Mouse (Mus musculus) heart, adult 8-10 months (tissue): ENCODE data around the gene Slc25a43. TPM values are rescaled to one million over a fixed set of nuclear protein-coding genes. Genes with fewer than 3 reads are reported as not detected.

Experiments
- DNase-seq: peaks from one replicate; pipeline ENCODE4 v3.0.0; 2022; ENCODE audit warnings: low spot score
- total RNA-seq, 4 experiments: library from RNA; stranded (reverse); gene quantifications; 2 replicates each; pipeline ENCODE4 v1.2.4; 2022

Slc25a43 gene
- total RNA-seq = under 1 TPM in 1 of 4 experiments, not detected in 3; 0.53 TPM

DNA sequence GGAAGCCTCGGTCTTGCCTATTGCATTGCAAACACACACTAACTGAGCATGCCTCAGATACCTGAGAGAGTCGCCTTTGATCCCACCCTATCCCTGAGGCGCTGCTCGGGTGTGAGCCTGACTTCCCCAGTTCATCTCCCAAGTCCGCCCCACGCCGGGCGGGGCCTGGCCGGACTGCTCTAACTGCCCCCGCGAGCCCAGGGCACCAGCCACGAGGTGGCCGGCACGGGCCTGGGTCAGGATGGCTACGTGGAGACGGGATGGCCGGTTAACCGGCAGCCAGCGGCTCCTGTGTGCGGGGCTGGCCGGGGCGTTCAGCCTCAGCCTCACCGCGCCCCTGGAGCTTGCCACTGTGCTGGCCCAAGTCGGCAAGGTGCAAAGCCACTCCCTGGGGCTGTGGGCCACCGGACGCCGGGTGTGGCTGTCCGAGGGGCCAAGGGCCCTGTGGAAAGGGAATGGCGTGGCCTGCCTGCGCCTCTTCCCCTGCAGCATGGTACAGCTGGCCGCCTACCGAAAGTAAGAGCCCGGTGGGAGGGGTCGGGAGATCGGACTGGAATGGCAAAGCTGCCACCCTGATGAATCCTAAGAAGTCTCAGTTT is at the start of gene Slc25a43:
TSS of gene Slc25a43 (plus strand) at position 157 of the 599 bp plus-strand sequence.
- DNase-seq = no peak

GRCm38 (mm10) chrX:36740124-36740951 is 3.1 kb upstream of the Slc25a43 start:
- DNase-seq = no peak

DNA sequence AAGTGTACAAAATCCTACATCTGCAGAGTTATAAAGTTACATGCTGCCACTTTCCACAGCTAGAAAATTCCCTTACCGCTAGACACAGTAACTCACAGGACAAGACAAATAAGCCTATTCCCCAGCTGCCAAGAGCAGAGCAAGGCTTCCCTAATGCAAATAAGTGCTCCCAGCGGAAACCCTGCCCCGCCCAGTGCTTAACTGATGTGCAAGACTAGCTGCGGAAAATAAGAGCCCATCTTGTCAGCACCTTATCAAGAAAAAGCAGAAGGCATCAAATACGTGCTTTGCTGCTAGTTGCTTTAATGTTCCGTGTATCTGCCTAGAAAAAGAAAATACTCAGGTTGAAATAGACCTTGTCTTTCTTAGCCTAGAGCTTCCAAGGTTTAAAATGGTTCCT is 2.2 kb upstream of the Slc25a43 start:
- no peak for DNase-seq

GRCm38 (mm10) chrX:36742744-36743143 is 715 bp upstream of the Slc25a43 start:
- no peak for DNase-seq

DNA sequence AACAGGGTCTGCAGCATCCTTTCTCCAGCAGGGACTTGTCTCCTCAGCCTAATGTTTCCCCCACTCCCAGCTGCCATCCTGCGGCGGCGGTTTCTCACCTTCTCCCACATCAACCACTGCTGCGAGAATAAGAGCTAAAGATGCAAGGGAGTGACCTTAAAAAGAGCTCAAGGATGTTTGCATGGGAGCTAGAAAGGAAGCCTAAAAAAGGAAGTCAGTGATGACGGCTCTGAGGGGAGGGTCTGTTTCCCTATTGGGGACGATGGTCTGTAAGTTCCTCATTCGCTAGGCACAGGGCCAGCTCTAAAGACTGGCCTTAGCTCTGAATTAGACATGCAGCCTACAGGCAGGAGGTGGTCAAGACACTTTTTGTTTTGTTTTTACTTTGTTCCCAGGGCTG is 1.3 kb downstream of the Slc25a43 start:
- DNase-seq = peak; percentile 30

- DNase-seq = no peak
Measured at GRCm38 (mm10) chrX:36745333-36745732, 1.9 kb downstream of the Slc25a43 start.

GRCm38 (mm10) chrX:36746789-36747188 is 3.3 kb downstream of the Slc25a43 start:
- no peak for DNase-seq

GRCm38 (mm10) chrX:36748573-36748972 is 5.1 kb downstream of the Slc25a43 start:
- no peak for DNase-seq

DNA sequence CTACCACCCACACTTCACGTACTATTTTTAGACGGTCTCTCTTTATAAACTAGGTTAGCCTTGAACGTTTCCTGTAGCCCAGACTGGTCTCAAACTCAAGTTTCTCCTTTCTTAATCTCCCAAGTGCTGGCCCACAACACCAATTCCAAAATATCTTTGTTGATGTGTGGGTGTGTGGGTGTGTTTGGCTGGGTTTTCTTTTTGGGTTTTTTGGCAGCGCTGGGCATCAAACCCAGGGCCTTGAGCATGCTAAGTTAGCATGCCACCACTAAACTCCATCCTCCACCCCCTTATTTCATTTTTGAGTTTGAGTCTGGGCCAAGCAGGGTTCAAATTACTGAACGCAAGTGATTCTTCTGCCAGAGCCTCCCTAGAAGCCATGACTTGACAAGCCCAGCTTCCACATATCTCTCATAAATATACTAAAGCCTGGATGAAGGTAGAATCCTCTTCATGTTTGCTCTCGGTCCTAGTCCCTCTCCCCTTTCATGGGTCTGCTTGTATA is 5.9 kb downstream of the Slc25a43 start:
- no peak for DNase-seq

GRCm38 (mm10) chrX:36750591-36750990 is 7.1 kb downstream of the Slc25a43 start:
- no peak for DNase-seq

DNA sequence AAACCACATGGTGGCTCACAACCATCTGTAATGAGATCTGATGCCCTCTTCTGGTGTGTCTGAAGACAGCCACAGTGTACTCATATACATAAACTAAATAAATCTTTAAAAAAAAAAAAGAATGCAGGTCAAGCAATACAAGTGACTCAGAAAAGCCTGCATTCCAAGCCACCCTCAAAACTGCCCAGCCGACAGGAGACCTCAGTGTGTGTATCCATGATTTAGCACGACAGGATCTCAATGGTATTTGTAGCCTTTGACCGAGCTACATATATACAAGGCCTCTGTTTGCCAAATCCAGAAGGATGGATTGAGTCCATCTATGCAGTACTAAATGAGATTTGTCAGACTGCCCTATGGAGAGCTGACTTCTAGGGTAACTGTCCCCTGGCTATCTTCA is 9.1 kb downstream of the Slc25a43 start:
- DNase-seq = no peak

- no peak for DNase-seq
Measured at GRCm38 (mm10) chrX:36757796-36758472, 14.5 kb downstream of the Slc25a43 start.

GRCm38 (mm10) chrX:36758566-36758965 is 15.1 kb downstream of the Slc25a43 start:
- no peak for DNase-seq

DNA sequence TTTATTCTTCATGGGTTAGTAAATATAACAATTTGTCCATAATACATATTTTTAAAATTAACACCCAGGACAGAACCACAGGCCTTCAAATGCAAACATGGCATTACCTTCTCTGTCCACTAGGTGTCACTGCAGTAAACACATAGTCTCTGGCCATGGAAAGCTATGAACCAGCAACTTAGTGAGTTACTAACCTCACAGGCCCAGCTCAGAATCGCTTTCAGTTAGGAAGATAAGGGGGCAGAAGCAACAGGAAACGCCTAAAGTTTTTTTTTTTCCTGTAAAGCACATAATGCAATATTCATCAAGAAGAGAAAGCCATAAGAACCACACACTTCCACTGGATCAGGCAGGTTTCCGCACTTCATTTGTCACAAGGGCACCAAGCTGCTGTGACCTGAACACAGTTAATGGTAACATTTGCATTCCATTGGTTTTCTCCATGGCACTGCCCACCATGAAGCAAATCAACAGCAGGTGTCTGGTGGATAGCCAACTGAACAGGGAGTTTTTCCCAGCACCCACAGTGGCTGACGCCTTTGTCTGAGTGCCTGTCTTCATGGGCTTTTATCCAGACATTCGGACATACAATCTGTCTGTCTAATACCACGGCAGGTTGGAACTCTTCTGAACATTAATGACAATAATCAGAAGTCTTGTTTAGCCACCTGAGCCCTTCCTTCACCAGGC is 17.6 kb downstream of the Slc25a43 start:
- peak; percentile 48 for DNase-seq

- DNase-seq = no peak
Measured at GRCm38 (mm10) chrX:36762289-36762688, 18.8 kb downstream of the Slc25a43 start.

DNA sequence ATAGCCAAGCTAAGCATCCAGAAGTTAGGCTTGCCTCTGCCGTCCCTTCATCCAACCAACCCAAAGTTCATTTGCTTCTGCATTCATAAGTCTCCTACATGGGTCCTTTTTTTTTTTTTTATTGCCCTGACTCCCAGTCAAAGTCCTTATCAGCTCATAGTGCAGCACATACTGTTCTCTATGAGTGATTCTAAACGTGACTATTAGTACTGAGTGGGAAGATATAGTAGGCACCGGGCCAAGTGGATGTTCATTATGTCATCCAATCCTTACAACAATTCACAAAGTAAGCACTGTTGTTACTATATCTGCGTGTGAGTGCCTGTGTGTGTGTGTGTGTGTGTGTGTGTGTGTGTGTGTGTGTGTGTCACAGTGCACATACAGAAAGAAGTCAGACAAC is 19.4 kb downstream of the Slc25a43 start:
- DNase-seq = no peak

GRCm38 (mm10) chrX:36763298-36763933 is 20.0 kb downstream of the Slc25a43 start:
- DNase-seq = no peak

DNA sequence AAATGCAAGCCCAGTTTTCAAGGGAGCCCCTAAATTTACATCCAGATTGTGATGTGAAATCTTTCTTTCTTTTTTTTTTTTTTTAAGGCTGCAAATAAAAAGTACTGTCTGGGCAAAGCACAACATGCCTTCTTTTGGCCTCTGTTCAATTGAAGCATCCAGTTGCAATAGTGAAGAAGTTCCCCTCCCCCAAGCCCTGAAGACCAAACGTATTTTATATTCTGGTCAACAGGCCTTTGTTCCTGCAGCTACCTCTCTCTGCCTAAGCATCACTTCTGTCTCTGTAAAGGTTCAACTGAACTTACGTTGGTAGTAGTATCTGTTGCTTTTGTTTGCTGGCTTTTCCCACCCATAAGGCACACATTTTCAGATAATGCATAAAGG is 20.5 kb downstream of the Slc25a43 start:
- DNase-seq = no peak

DNA sequence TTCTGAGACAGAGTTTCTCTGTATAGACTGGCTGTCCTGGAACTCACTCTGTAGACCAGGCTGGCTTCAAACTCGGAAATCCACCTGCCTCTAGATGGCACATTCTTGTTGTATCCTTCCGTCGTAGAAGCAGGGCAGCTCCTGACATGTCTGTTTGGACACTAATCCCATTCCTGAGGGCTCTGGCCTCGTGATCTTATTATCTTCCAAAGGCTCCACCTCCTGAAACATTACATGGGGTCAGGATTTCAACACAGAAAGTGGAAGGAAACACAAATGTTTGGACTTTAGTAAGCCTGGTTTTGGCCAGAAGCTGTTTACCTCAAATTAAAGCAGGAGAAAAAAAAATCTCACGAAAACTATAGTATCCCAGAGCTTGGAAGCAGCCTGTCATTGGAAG is 23.9 kb downstream of the Slc25a43 start:
- DNase-seq = no peak

DNA sequence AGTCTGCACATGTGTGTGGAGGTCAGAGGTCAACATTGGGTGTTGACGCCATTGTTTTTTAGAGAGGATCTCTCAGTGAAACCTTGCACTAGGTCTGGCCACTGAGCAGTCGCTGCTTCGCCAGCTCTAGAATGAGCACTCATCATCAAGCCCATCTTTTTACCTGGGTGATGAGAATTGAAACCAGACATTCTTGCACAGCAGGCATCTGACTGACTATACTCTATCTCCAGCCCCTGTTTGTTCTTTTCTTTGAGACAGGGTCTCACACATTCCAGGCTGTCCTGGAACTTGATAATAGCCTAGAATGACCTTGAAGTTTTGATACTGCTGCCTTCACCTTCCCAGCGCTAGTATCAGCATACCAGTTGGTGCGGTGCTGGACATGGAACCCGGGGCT is 29.1 kb downstream of the Slc25a43 start:
- no peak for DNase-seq

GRCm38 (mm10) chrX:36775520-36775919 is 32.1 kb downstream of the Slc25a43 start:
- DNase-seq = no peak
